Mouse (Mus musculus): ENCODE data around the gene Cnpy3.

GRCm38 (mm10) chr17:46771025-46771424, 19.0 kb upstream of the Cnpy3 start:
- TF ChIP-seq CTCF (conservative IDR thresholded peaks at IDR 0.05; ENCODE audit: low read length) (peak; percentile 16; the same call in 1 of the 2 replicates), POU5F1 (IDR thresholded peaks at IDR 0.05; ENCODE audit: borderline replicate concordance, low read length) (no peak), NANOG (IDR thresholded peaks at IDR 0.05; ENCODE audit: borderline replicate concordance, low read length) (no peak)

Data from E14TG2a.4 (cell line).